Mouse (Mus musculus) kidney, adult 9 months (tissue): ENCODE data around the gene Stx6.

Experiments used
- DNase-seq: peaks from one replicate; pipeline ENCODE4 v3.0.0; 2022

The Stx6 gene

GRCm38 (mm10) chr1:155236306-155237024 is 78.0 kb downstream of the Stx6 start:
- DNase-seq, result no peak

GRCm38 (mm10) chr1:155237390-155237789 is 78.9 kb downstream of the Stx6 start:
- DNase-seq, result no peak

- DNase-seq, result peak; percentile 87
Measured at GRCm38 (mm10) chr1:155238126-155238525, 79.6 kb downstream of the Stx6 start.

- no peak for DNase-seq
Measured at GRCm38 (mm10) chr1:155239169-155239568, 80.7 kb downstream of the Stx6 start.

GRCm38 (mm10) chr1:155239962-155240717 is 81.6 kb downstream of the Stx6 start:
- DNase-seq, result no peak

GRCm38 (mm10) chr1:155241701-155242487 is 83.4 kb downstream of the Stx6 start:
- DNase-seq, result peak; percentile 64

- DNase-seq, result no peak
Measured at GRCm38 (mm10) chr1:155242488-155242745, 83.9 kb downstream of the Stx6 start.

- peak; percentile 79 for DNase-seq
Measured at GRCm38 (mm10) chr1:155243797-155244770, 85.6 kb downstream of the Stx6 start, which contains the start of gene BC034090. BC034090 (minus strand) TSS chr1:155244444.

GRCm38 (mm10) chr1:155244771-155245211 is 86.3 kb downstream of the Stx6 start:
- DNase-seq, result peak; percentile 60

GRCm38 (mm10) chr1:155245516-155245915 is 87.0 kb downstream of the Stx6 start:
- DNase-seq, result peak; percentile 65

GRCm38 (mm10) chr1:155247441-155247840 is 88.9 kb downstream of the Stx6 start:
- DNase-seq, result peak; percentile 87

- DNase-seq, result no peak
Measured at GRCm38 (mm10) chr1:155248041-155248440, 89.5 kb downstream of the Stx6 start.

- DNase-seq, result peak; percentile 76
Measured at GRCm38 (mm10) chr1:155249896-155250295, 91.4 kb downstream of the Stx6 start.

GRCm38 (mm10) chr1:155250531-155251135 is 92.1 kb downstream of the Stx6 start:
- DNase-seq, result peak; percentile 88

- DNase-seq, result no peak
Measured at GRCm38 (mm10) chr1:155251596-155251995, 93.1 kb downstream of the Stx6 start.

- peak; percentile 75 for DNase-seq
Measured at GRCm38 (mm10) chr1:155252631-155253121, 94.2 kb downstream of the Stx6 start.

- no peak for DNase-seq
Measured at GRCm38 (mm10) chr1:155253126-155253525, 94.6 kb downstream of the Stx6 start.

- no peak for DNase-seq
Measured at GRCm38 (mm10) chr1:155254309-155254708, 95.8 kb downstream of the Stx6 start.
